Comparison of ENCODE assay signal across 13 mouse cellular contexts in genomic region chr16:18778461-18778860, GRCm38 (mm10). TPM values are rescaled to one million over a fixed set of nuclear protein-coding genes. Genes with fewer than 3 reads are reported as not detected.
DNase-seq lines count a peak whose midpoint lies in the region; ATAC-seq and TF ChIP-seq lines count a peak whose summit lies in the region.
"Had no signal": no experiment of that assay in that cellular context is flagged by ENCODE, and none has a peak within 500 bp of the region (broad histone marks: within the 10 kb centered on the region; RNA-seq: fewer than 3 reads in every experiment).

No protein-coding gene starts in this region.

- no peak for TF ChIP-seq POLR2A in liver, adult 2 months (IDR thresholded peaks at IDR 0.05; ENCODE audit: extremely low read depth, insufficient read depth, low read length)

- H3K9ac ChIP-seq in forebrain, embryonic 14.5 days (ENCODE audit: low read length) = no peak overlapping the region
- H3K9ac ChIP-seq in liver, adult 2 months (ENCODE audit: low read depth, low read length) = peak overlapping the region; percentile 12; the same call in 1 of the 2 replicates
- H3K9ac ChIP-seq in intestine, embryonic 15.5 days = no peak overlapping the region
- H3K9ac ChIP-seq in neural tube, embryonic 13.5 days = peak overlapping the region; percentile 47; the same call in 1 of the 2 replicates

- DNase-seq in forebrain, embryonic 10.5 days (ENCODE audit: extremely low spot score, low spot score) = no peak
- no peak for DNase-seq in forebrain, embryonic 14.5 days (ENCODE audit: low spot score)
- no peak for DNase-seq in liver, adult 2 months (ENCODE audit: extremely low read depth, low read depth, low spot score)
- DNase-seq in liver = no peak
- no peak for DNase-seq in MN1 (ENCODE audit: low spot score)
- DNase-seq: right cerebral cortex, adult 18-20 months; thymus, postnatal 36 days had no signal

- H3K27ac ChIP-seq in forebrain, embryonic 10.5 days = no peak overlapping the region
- no peak overlapping the region for H3K27ac ChIP-seq in forebrain, embryonic 14.5 days (ENCODE audit: low read depth, low read length)
- no peak overlapping the region for H3K27ac ChIP-seq in liver, adult 2 months (replicated peaks; ENCODE audit: insufficient read depth, low read depth, low read length)
- no peak overlapping the region for H3K27ac ChIP-seq in intestine, embryonic 15.5 days
- H3K27ac ChIP-seq in neural tube, embryonic 13.5 days (replicated peaks) = peak overlapping the region; percentile 25
- H3K27ac ChIP-seq: macrophage had no signal

- H3K4me1 ChIP-seq in forebrain, embryonic 10.5 days = peaks cover 42% of the 10 kb centered on the region
- peaks cover 2% of the 10 kb centered on the region; the same call in 1 of the 2 replicates for H3K4me1 ChIP-seq in forebrain, embryonic 14.5 days (ENCODE audit: control insufficient read depth, insufficient read depth, low read length)
- H3K4me1 ChIP-seq in liver, adult 2 months (ENCODE audit: control insufficient read depth, insufficient read depth, low read length) = no peaks in the 10 kb centered on the region
- peaks cover 11% of the 10 kb centered on the region for H3K4me1 ChIP-seq in intestine, embryonic 15.5 days (replicated peaks)
- H3K4me1 ChIP-seq in neural tube, embryonic 13.5 days (replicated peaks) = peaks cover 25% of the 10 kb centered on the region

- H3K9me3 ChIP-seq in forebrain, embryonic 10.5 days = no peaks in the 10 kb centered on the region
- H3K9me3 ChIP-seq in forebrain, embryonic 14.5 days (replicated peaks; ENCODE audit: control insufficient read depth, low read length) = no peaks in the 10 kb centered on the region
- no peaks in the 10 kb centered on the region for H3K9me3 ChIP-seq in intestine, embryonic 15.5 days
- H3K9me3 ChIP-seq in neural tube, embryonic 13.5 days = no peaks in the 10 kb centered on the region

- TF ChIP-seq CTCF in liver, adult 2 months (IDR thresholded peaks at IDR 0.05; ENCODE audit: low read depth, low read length) = no peak

- H3K79me2 ChIP-seq in liver, adult 2 months (ENCODE audit: control insufficient read depth, insufficient read depth, low read length) = no peaks in the 10 kb centered on the region

- no peak overlapping the region for H3K4me2 ChIP-seq in forebrain, embryonic 14.5 days (ENCODE audit: low read length)
- H3K4me2 ChIP-seq in intestine, embryonic 15.5 days (replicated peaks) = no peak overlapping the region; the same call in 1 of the 2 replicates
- H3K4me2 ChIP-seq in neural tube, embryonic 13.5 days = 0 out of 2 replicates have a peak overlapping the region, but pooled peaks have one; percentile 11

- H3K27me3 ChIP-seq in forebrain, embryonic 10.5 days (ENCODE audit: poor library complexity, severe bottlenecking) = peaks cover 62% of the 10 kb centered on the region
- H3K27me3 ChIP-seq in forebrain, embryonic 14.5 days (replicated peaks; ENCODE audit: control insufficient read depth, insufficient read depth, low read length) = peaks cover 42% of the 10 kb centered on the region
- peaks cover 4% of the 10 kb centered on the region; the same call in 1 of the 2 replicates for H3K27me3 ChIP-seq in liver, adult 2 months (ENCODE audit: control insufficient read depth, insufficient read depth, low read length)
- H3K27me3 ChIP-seq in intestine, embryonic 15.5 days (replicated peaks) = peaks cover 48% of the 10 kb centered on the region
- peaks cover 51% of the 10 kb centered on the region for H3K27me3 ChIP-seq in neural tube, embryonic 13.5 days

- no peak for ATAC-seq in forebrain, embryonic 14.5 days
- no peak for ATAC-seq in intestine, embryonic 15.5 days
- no peak for ATAC-seq in neural tube, embryonic 13.5 days (ENCODE audit: low read depth)
- no peak for ATAC-seq in granulocyte monocyte progenitor cell, adult 5-6 weeks (replicated peaks; ENCODE audit: poor library complexity, severe bottlenecking)
- ATAC-seq: Patski had no signal

- WGBS in forebrain, embryonic 10.5 days = 60% methylated on average over 2 of the region's 2 CpGs
- WGBS in forebrain, embryonic 14.5 days = 48% methylated on average over 2 of the region's 2 CpGs
- 74% methylated on average over 2 of the region's 2 CpGs for WGBS in liver, adult 2 months
- 64% methylated on average over 2 of the region's 2 CpGs for WGBS in intestine, embryonic 15.5 days
- 59% methylated on average over 2 of the region's 2 CpGs for WGBS in neural tube, embryonic 13.5 days

- peak overlapping the region; percentile 52 for H3K4me3 ChIP-seq in forebrain, embryonic 10.5 days
- no peak overlapping the region for H3K4me3 ChIP-seq in forebrain, embryonic 14.5 days (ENCODE audit: low read depth, low read length)
- H3K4me3 ChIP-seq in liver, adult 2 months (ENCODE audit: insufficient read depth, low read depth, low read length) = peak overlapping the region; percentile 70
- H3K4me3 ChIP-seq in intestine, embryonic 15.5 days (replicated peaks) = peak overlapping the region; percentile 40
- H3K4me3 ChIP-seq in neural tube, embryonic 13.5 days = peak overlapping the region; percentile 45

- peaks cover 38% of the 10 kb centered on the region for H3K36me3 ChIP-seq in forebrain, embryonic 10.5 days (replicated peaks)
- peaks cover 11% of the 10 kb centered on the region; the same call in 1 of the 2 replicates for H3K36me3 ChIP-seq in forebrain, embryonic 14.5 days (ENCODE audit: control insufficient read depth, insufficient read depth, low read length)
- no peaks in the 10 kb centered on the region for H3K36me3 ChIP-seq in liver, adult 2 months (ENCODE audit: control insufficient read depth, insufficient read depth, low read length)
- 0 out of 2 replicates have a peak, but pooled peaks cover 3% of the 10 kb centered on the region for H3K36me3 ChIP-seq in intestine, embryonic 15.5 days
- H3K36me3 ChIP-seq in neural tube, embryonic 13.5 days = no peaks in the 10 kb centered on the region

RNA-seq across cellular contexts. Expression of gene Cldn5, which starts 1.8 kb away (rescaled TPM):
- 23.3 and 25.5 TPM in 2 replicates for polyA plus RNA-seq in forebrain, embryonic 10.5 days (2016; fragmentation: Nextera tagmentation; extraction: Ambion mirVana)
- polyA plus RNA-seq in forebrain, embryonic 14.5 days (2014; fragmentation: Nextera tagmentation; extraction: Ambion mirVana) = 92.0 and 98.2 TPM in 2 replicates
- total RNA-seq in liver, adult 2 months (2014; rRNA removed) = 7.3 and 8.3 TPM in 2 replicates
- 8.4 and 11.8 TPM in 2 replicates for polyA plus RNA-seq in liver, adult 2 months (2012; rRNA removed)
- 26.2 and 28.7 TPM in 2 replicates for polyA plus RNA-seq in intestine, embryonic 15.5 days (2015; fragmentation: Nextera tagmentation; extraction: Ambion mirVana)
- 91.1 and 97.1 TPM in 2 replicates for polyA plus RNA-seq in neural tube, embryonic 13.5 days (2015; fragmentation: Nextera tagmentation; extraction: Ambion mirVana)
- total RNA-seq in granulocyte monocyte progenitor cell, adult 5-6 weeks (2014; fragmentation: Nextera tagmentation) = not detected in 2 replicates
- total RNA-seq in granulocyte monocyte progenitor cell, adult 5-6 weeks (2017) = not detected in 2 replicates
- polyA plus RNA-seq: macrophage, Patski had no signal

RNA-seq across cellular contexts. Expression of gene Ufd1, which starts 33.1 kb away (rescaled TPM):
- polyA plus RNA-seq in forebrain, embryonic 10.5 days (2016; fragmentation: Nextera tagmentation; extraction: Ambion mirVana) = 94.5 and 101 TPM in 2 replicates
- polyA plus RNA-seq in forebrain, embryonic 14.5 days (2014; fragmentation: Nextera tagmentation; extraction: Ambion mirVana) = 69.1 and 69.5 TPM in 2 replicates
- total RNA-seq in liver, adult 2 months (2014; rRNA removed) = 31.5 and 35.3 TPM in 2 replicates
- 15.4 and 20.5 TPM in 2 replicates for polyA plus RNA-seq in liver, adult 2 months (2012; rRNA removed)
- 69.1 and 74.8 TPM in 2 replicates for polyA plus RNA-seq in intestine, embryonic 15.5 days (2015; fragmentation: Nextera tagmentation; extraction: Ambion mirVana)
- polyA plus RNA-seq in neural tube, embryonic 13.5 days (2015; fragmentation: Nextera tagmentation; extraction: Ambion mirVana) = 110 and 114 TPM in 2 replicates
- total RNA-seq in granulocyte monocyte progenitor cell, adult 5-6 weeks (2014; fragmentation: Nextera tagmentation) = 56.5 and 56.9 TPM in 2 replicates
- total RNA-seq in granulocyte monocyte progenitor cell, adult 5-6 weeks (2017) = 48.3 and 61.8 TPM in 2 replicates

RNA-seq across cellular contexts. Expression of gene Cdc45, which starts 33.3 kb away (rescaled TPM):
- 83.9 and 85.3 TPM in 2 replicates for polyA plus RNA-seq in forebrain, embryonic 10.5 days (2016; fragmentation: Nextera tagmentation; extraction: Ambion mirVana)
- polyA plus RNA-seq in forebrain, embryonic 14.5 days (2014; fragmentation: Nextera tagmentation; extraction: Ambion mirVana) = 30.3 and 34.1 TPM in 2 replicates
- 0.83 and 2.1 TPM in 2 replicates for total RNA-seq in liver, adult 2 months (2014; rRNA removed)
- 1.3 and 1.4 TPM in 2 replicates for polyA plus RNA-seq in liver, adult 2 months (2012; rRNA removed)
- polyA plus RNA-seq in intestine, embryonic 15.5 days (2015; fragmentation: Nextera tagmentation; extraction: Ambion mirVana) = 37.2 and 39.3 TPM in 2 replicates
- 9.6 and 11.0 TPM in 2 replicates for polyA plus RNA-seq in neural tube, embryonic 13.5 days (2015; fragmentation: Nextera tagmentation; extraction: Ambion mirVana)
- 73.9 and 90.3 TPM in 2 replicates for total RNA-seq in granulocyte monocyte progenitor cell, adult 5-6 weeks (2014; fragmentation: Nextera tagmentation)
- total RNA-seq in granulocyte monocyte progenitor cell, adult 5-6 weeks (2017) = 96.0 and 110 TPM in 2 replicates

RNA-seq across cellular contexts. Expression of gene 2510002D24Rik, which starts 57.9 kb away (rescaled TPM):
- polyA plus RNA-seq in forebrain, embryonic 10.5 days (2016; fragmentation: Nextera tagmentation; extraction: Ambion mirVana) = 29.7 and 31.3 TPM in 2 replicates
- 11.2 and 15.9 TPM in 2 replicates for polyA plus RNA-seq in forebrain, embryonic 14.5 days (2014; fragmentation: Nextera tagmentation; extraction: Ambion mirVana)
- total RNA-seq in liver, adult 2 months (2014; rRNA removed) = 14.3 and 15.3 TPM in 2 replicates
- polyA plus RNA-seq in liver, adult 2 months (2012; rRNA removed) = 31.9 and 57.9 TPM in 2 replicates
- 38.6 and 53.7 TPM in 2 replicates for polyA plus RNA-seq in intestine, embryonic 15.5 days (2015; fragmentation: Nextera tagmentation; extraction: Ambion mirVana)
- 32.0 and 37.9 TPM in 2 replicates for polyA plus RNA-seq in neural tube, embryonic 13.5 days (2015; fragmentation: Nextera tagmentation; extraction: Ambion mirVana)
- 14.4 and 20.7 TPM in 2 replicates for total RNA-seq in granulocyte monocyte progenitor cell, adult 5-6 weeks (2014; fragmentation: Nextera tagmentation)
- total RNA-seq in granulocyte monocyte progenitor cell, adult 5-6 weeks (2017) = 22.0 and 25.5 TPM in 2 replicates

RNA-seq across cellular contexts. Expression of gene Gm28539, which starts 57.9 kb away (rescaled TPM):
- polyA plus RNA-seq in forebrain, embryonic 10.5 days (2016; fragmentation: Nextera tagmentation; extraction: Ambion mirVana) = not detected in 2 replicates
- polyA plus RNA-seq in forebrain, embryonic 14.5 days (2014; fragmentation: Nextera tagmentation; extraction: Ambion mirVana) = not detected in 2 replicates
- total RNA-seq in liver, adult 2 months (2014; rRNA removed) = 0.94 TPM in 1 of 2 replicates, not detected in the other
- polyA plus RNA-seq in liver, adult 2 months (2012; rRNA removed) = 2.1 and 2.9 TPM in 2 replicates
- not detected in 2 replicates for polyA plus RNA-seq in intestine, embryonic 15.5 days (2015; fragmentation: Nextera tagmentation; extraction: Ambion mirVana)
- polyA plus RNA-seq in neural tube, embryonic 13.5 days (2015; fragmentation: Nextera tagmentation; extraction: Ambion mirVana) = not detected in 2 replicates
- total RNA-seq in granulocyte monocyte progenitor cell, adult 5-6 weeks (2014; fragmentation: Nextera tagmentation) = 2.4 and 12.6 TPM in 2 replicates
- 2.9 TPM in 1 of 2 replicates, not detected in the other for total RNA-seq in granulocyte monocyte progenitor cell, adult 5-6 weeks (2017)
- total RNA-seq: hematopoietic stem cell, adult 5-6 weeks had no signal
- polyA plus RNA-seq: macrophage had no signal

Comparison
In these comparisons a context has a peak if more than half of its experiments do, and no peak if none do; other contexts are left out.
1. H3K9ac ChIP-seq: peak in liver, adult 2 months (single experiment) and neural tube, embryonic 13.5 days (single experiment); none in forebrain, embryonic 14.5 days (single experiment) and intestine, embryonic 15.5 days (single experiment).